Mouse (Mus musculus) heart, postnatal 0 days (tissue): ENCODE data around the gene Eif2s2. TPM values are rescaled to one million over a fixed set of nuclear protein-coding genes. Genes with fewer than 3 reads are reported as not detected.
"Not testable (repeated sequence)": the region's sequence is repeated elsewhere in the genome, so short reads cannot be mapped to it uniquely, and the experiment has no call there.

ENCODE experiments used
- ATAC-seq: fragments of 200-750 bp; cut with Nextera tagmentation; 2 replicates; pipeline ENCODE4 v1.8.0; 2017; ENCODE audit warnings: low read depth, moderate number of reproducible peaks, moderate library complexity; ENCODE audit not compliant: insufficient read depth
- DNase-seq: peaks from one replicate; pipeline ENCODE4 v3.0.0-alpha.2; 2016; ENCODE audit warnings: low spot score
- H3K27ac ChIP-seq: fragments of 300-500 bp; sonication (generic); 2 replicates; pipeline ENCODE4 v1.5.1; 2014; ENCODE audit warnings: low read depth, mild to moderate bottlenecking
- H3K27me3 ChIP-seq: fragments of 300-500 bp; sonication (generic); 2 replicates; pipeline ENCODE4 v1.6.1; 2014; ENCODE audit warnings: low read length, mixed read lengths; ENCODE audit not compliant: control insufficient read depth, insufficient read depth
- H3K36me3 ChIP-seq: fragments of 300-500 bp; sonication (generic); replicated peaks from 2 replicates; pipeline ENCODE4 v1.6.1; 2014; ENCODE audit warnings: low read length, mixed read lengths; ENCODE audit not compliant: control insufficient read depth, insufficient read depth
- H3K4me1 ChIP-seq: fragments of 300-500 bp; sonication (generic); 2 replicates; pipeline ENCODE4 v1.6.1; 2014; ENCODE audit warnings: antibody characterized with exemption; ENCODE audit not compliant: control insufficient read depth, insufficient read depth
- H3K4me2 ChIP-seq: fragments of 300-500 bp; sonication (generic); 2 replicates; pipeline ENCODE4 v1.6.1; 2014; ENCODE audit warnings: low read depth, mild to moderate bottlenecking, low read length, moderate library complexity
- H3K4me3 ChIP-seq: fragments of 300-500 bp; sonication (generic); 2 replicates; pipeline ENCODE4 v1.5.1; 2014; ENCODE audit warnings: low read depth, low read length
- H3K9ac ChIP-seq: fragments of 300-500 bp; sonication (generic); replicated peaks from 2 replicates; pipeline ENCODE4 v1.6.1; 2014; ENCODE audit warnings: low read depth, low read length, mixed read lengths
- H3K9me3 ChIP-seq: fragments of 300-500 bp; sonication (generic); replicated peaks from 2 replicates; pipeline ENCODE4 v1.6.1; 2016; ENCODE audit warnings: low read length; ENCODE audit not compliant: control insufficient read depth
- CTCF ChIP-seq: IDR thresholded peaks from 2 replicates; pipeline ENCODE4 v1.5.1; 2016; ENCODE audit warnings: antibody characterized with exemption, control low read depth, low read depth
- EP300 ChIP-seq: IDR thresholded peaks from 2 replicates; pipeline ENCODE4 v1.6.1; 2016; ENCODE audit warnings: antibody characterized with exemption, low read depth
- WGBS: fragments of 180-500 bp; shearing (Covaris S2); extraction: QIAGEN DNeasy Blood & Tissue Kit; methylation state at CpG from one replicate; pipeline ENCODE4 v1.1.7; 2014; 5-methylcytosine and 5-hydroxymethylcytosine counted together
- polyA plus RNA-seq: library from polyadenylated mRNA; unstranded; fragments of >200 nt; fragmentation: Nextera tagmentation; extraction: Ambion mirVana; gene quantifications from 2 replicates; pipeline ENCODE4 v1.2.1, GENCODE M21; 2015
- total RNA-seq: library from RNA; depleted of rRNA; stranded (reverse); fragments of >200 nt; gene quantifications from 2 replicates; pipeline ENCODE4 v1.2.3, GENCODE M21; 2014; ENCODE audit warnings: low replicate concordance

Gene Eif2s2
- total and polyA plus RNA-seq, 2 experiments from 2014 or later: 35.8 to 72.0 TPM

- no peak overlapping the region for H3K4me3 ChIP-seq
- H3K27me3 ChIP-seq: no peaks in the 10 kb centered on the region
- 53% methylated on average over 2 of the region's 2 CpGs for WGBS
- H3K27ac ChIP-seq: no peak overlapping the region
- no peaks in the 10 kb centered on the region for H3K9me3 ChIP-seq
- TF ChIP-seq CTCF: no peak
- TF ChIP-seq EP300: no peak
- DNase-seq (no peak), ATAC-seq (no peak)
- H3K4me2 ChIP-seq: no peak overlapping the region
- H3K9ac ChIP-seq: no peak overlapping the region
- no peaks in the 10 kb centered on the region for H3K4me1 ChIP-seq
- H3K36me3 ChIP-seq: no peaks in the 10 kb centered on the region
Measured at GRCm38 (mm10) chr2:154905796-154906195, 13.1 kb upstream of the Eif2s2 start.

GRCm38 (mm10) chr2:154902111-154902510 lies 9.4 kb upstream of the Eif2s2 start:
- H3K27me3 ChIP-seq: no peaks in the 10 kb centered on the region
- ATAC-seq (no peak), DNase-seq (no peak)
- no peaks in the 10 kb centered on the region for H3K36me3 ChIP-seq
- no peak overlapping the region for H3K4me3 ChIP-seq
- no peak overlapping the region for H3K4me2 ChIP-seq
- H3K9ac ChIP-seq: no peak overlapping the region
- TF ChIP-seq CTCF (no peak), EP300 (no peak)
- no peaks in the 10 kb centered on the region for H3K9me3 ChIP-seq
- H3K27ac ChIP-seq: no peak overlapping the region
- 78% methylated on average over 3 of the region's 3 CpGs for WGBS
- H3K4me1 ChIP-seq: no peaks in the 10 kb centered on the region

- 75% methylated on average over 4 of the region's 4 CpGs for whole genome bisulfite sequencing
Measured at GRCm38 (mm10) chr2:154899412-154899811, 6.7 kb upstream of the Eif2s2 start.

GRCm38 (mm10) chr2:154899004-154899403 lies 6.3 kb upstream of the Eif2s2 start:
- 76% methylated on average over 8 of the region's 8 CpGs for WGBS
- H3K27me3 ChIP-seq, ATAC-seq, H3K36me3 ChIP-seq, H3K4me1 ChIP-seq, DNase-seq, H3K9me3 ChIP-seq, H3K9ac ChIP-seq, H3K4me2 ChIP-seq, H3K4me3 ChIP-seq, H3K27ac ChIP-seq: not testable (repeated sequence)

More at GRCm38 (mm10) chr2:154899412-154899811, 6.7 kb upstream of the Eif2s2 start:
- H3K9me3 ChIP-seq, H3K27ac ChIP-seq, H3K4me1 ChIP-seq, H3K36me3 ChIP-seq, DNase-seq, H3K27me3 ChIP-seq, ATAC-seq, H3K4me3 ChIP-seq, H3K9ac ChIP-seq, H3K4me2 ChIP-seq: not testable (repeated sequence)

- Histone ChIP-seq H3K36me3 (no peaks in the 10 kb centered on the region), H3K27me3 (no peaks in the 10 kb centered on the region), H3K4me3 (no peak overlapping the region), H3K9ac (no peak overlapping the region), H3K9me3 (no peaks in the 10 kb centered on the region), H3K27ac (no peak overlapping the region), H3K4me1 (peaks cover 18% of the 10 kb centered on the region), H3K4me2 (no peak overlapping the region; the same call in 1 of the 2 replicates)
- 67% methylated on average over 4 of the region's 4 CpGs for WGBS
- ATAC-seq: no peak
- DNase-seq: no peak
- TF ChIP-seq EP300: no peak
- no peak for TF ChIP-seq CTCF
Measured at GRCm38 (mm10) chr2:154893548-154893947, 813 bp upstream of the Eif2s2 start.

GRCm38 (mm10) chr2:154893045-154893385 lies 280 bp upstream of the Eif2s2 start:
- Histone ChIP-seq H3K4me1 (peaks cover 18% of the 10 kb centered on the region), H3K36me3 (peaks cover 4% of the 10 kb centered on the region; the same call in 1 of the 2 replicates), H3K9me3 (no peaks in the 10 kb centered on the region), H3K4me2 (peak overlapping the region; percentile 75), H3K4me3 (peak overlapping the region; percentile 63), H3K27ac (no peak overlapping the region), H3K9ac (peak overlapping the region; percentile 41; the same call in 1 of the 2 replicates), H3K27me3 (no peaks in the 10 kb centered on the region)
- DNase-seq (no peak), ATAC-seq (no peak)
- WGBS: 7% methylated on average over 12 of the region's 12 CpGs
- no peak for TF ChIP-seq CTCF
- TF ChIP-seq EP300: no peak
